Mouse (Mus musculus): ENCODE results near the gene Tmem41b. TPM values are rescaled to one million over a fixed set of nuclear protein-coding genes. Genes with fewer than 3 reads are reported as not detected.

Tmem41b gene
- polyA plus RNA-seq, 1 experiment from 2014 or later, result 49.5 TPM

Other genes starting within 250 kb of the Tmem41b start
- gene Tmem9b, start 234.1 kb downstream of the Tmem41b start, polyA plus RNA-seq (2018), result 97.7 to 113 TPM (median 101 TPM) in 3 replicates
- not detected in 3 replicates for gene Nrip3, start 204.9 kb downstream of the Tmem41b start, polyA plus RNA-seq (2018)
- gene Scube2, start 121.2 kb downstream of the Tmem41b start, polyA plus RNA-seq (2018), result not detected in 3 replicates
- 50.8 to 79.4 TPM (median 79.0 TPM) in 3 replicates for gene Dennd5a, start 26.5 kb downstream of the Tmem41b start, polyA plus RNA-seq (2018)
- 47.4 to 71.0 TPM (median 47.9 TPM) in 3 replicates for gene Ipo7, start 31.3 kb upstream of the Tmem41b start, polyA plus RNA-seq (2018)
- 9.7 to 17.2 TPM (median 11.3 TPM) in 3 replicates for gene Zfp143, start 74.3 kb upstream of the Tmem41b start, polyA plus RNA-seq (2018)
- 6.0 to 21.4 TPM (median 10.7 TPM) in 3 replicates for gene Wee1, start 135.1 kb upstream of the Tmem41b start, polyA plus RNA-seq (2018)
- 47.8 to 56.9 TPM (median 50.1 TPM) in 3 replicates for gene Swap70, start 234.8 kb upstream of the Tmem41b start, polyA plus RNA-seq (2018)

All from macrophage (primary cell).